Mouse (Mus musculus) erythroblast, embryonic 14.5 days (primary cell): Measurements from ENCODE around the gene Ror1. TPM values are rescaled to one million over a fixed set of nuclear protein-coding genes. Genes with fewer than 3 reads are reported as not detected.

ENCODE experiments used
- H3K27me3 ChIP-seq: 2 replicates; pipeline ENCODE4 v1.6.1; 2012; ENCODE audit warnings: inconsistent platforms; ENCODE audit not compliant: control insufficient read depth
- H3K36me3 ChIP-seq: 2 replicates; pipeline ENCODE4 v1.6.1; 2012; ENCODE audit warnings: mild to moderate bottlenecking, inconsistent platforms; ENCODE audit not compliant: control insufficient read depth
- H3K4me1 ChIP-seq: 2 replicates; pipeline ENCODE4 v1.6.1; 2012; ENCODE audit warnings: inconsistent platforms; ENCODE audit not compliant: control insufficient read depth
- H3K4me3 ChIP-seq: replicated peaks from 2 replicates; pipeline ENCODE3; 2012; ENCODE audit warnings: moderate library complexity, mild to moderate bottlenecking, inconsistent platforms
- H3K9me3 ChIP-seq: 2 replicates; pipeline ENCODE4 v1.6.1; 2012; ENCODE audit warnings: low read length, inconsistent platforms, mixed read lengths; ENCODE audit not compliant: control insufficient read depth
- GATA1 ChIP-seq: IDR thresholded peaks from 2 replicates; pipeline ENCODE4 v1.6.1; 2012; ENCODE audit warnings: low read length, inconsistent platforms, mixed read lengths
- TAL1 ChIP-seq: IDR thresholded peaks from 3 replicates; pipeline ENCODE4 v1.6.1; 2012; ENCODE audit warnings: low read length, inconsistent platforms, mixed read lengths
- polyA plus RNA-seq: library from polyadenylated mRNA; stranded (reverse); fragments of >175 nt; gene quantifications from 2 replicates; pipeline ENCODE4 v1.2.3, GENCODE M21; 2012

The Ror1 gene
- polyA plus RNA-seq, 1 experiment: not detected

DNA sequence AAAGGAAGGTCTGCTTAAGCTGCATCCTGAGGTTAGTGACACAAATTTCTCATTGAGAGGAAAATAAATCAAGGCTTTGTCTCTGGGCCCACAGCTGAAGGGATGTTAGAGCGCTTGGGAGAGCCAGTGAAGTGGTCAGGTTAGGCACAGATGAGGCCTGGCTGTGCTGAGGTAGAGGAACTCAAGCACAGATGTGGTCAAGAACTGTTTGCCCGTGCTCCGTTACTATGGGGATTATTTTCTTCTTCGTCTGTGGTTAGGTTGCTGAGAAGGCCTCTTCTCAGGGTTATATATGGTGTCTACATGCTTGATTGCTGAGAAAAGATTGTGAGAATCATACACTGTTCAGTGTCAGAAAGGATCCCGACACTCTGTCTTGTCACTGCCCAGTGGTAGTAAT, 134.7 kb downstream of the Ror1 start:
- TF ChIP-seq GATA1: no peak
- TF ChIP-seq TAL1: no peak
- H3K27me3 ChIP-seq: no peaks in the 10 kb centered on the region
- H3K36me3 ChIP-seq: no peaks in the 10 kb centered on the region
- no peaks in the 10 kb centered on the region for H3K9me3 ChIP-seq
- no peaks in the 10 kb centered on the region for H3K4me1 ChIP-seq
- H3K4me3 ChIP-seq: no peak overlapping the region

DNA sequence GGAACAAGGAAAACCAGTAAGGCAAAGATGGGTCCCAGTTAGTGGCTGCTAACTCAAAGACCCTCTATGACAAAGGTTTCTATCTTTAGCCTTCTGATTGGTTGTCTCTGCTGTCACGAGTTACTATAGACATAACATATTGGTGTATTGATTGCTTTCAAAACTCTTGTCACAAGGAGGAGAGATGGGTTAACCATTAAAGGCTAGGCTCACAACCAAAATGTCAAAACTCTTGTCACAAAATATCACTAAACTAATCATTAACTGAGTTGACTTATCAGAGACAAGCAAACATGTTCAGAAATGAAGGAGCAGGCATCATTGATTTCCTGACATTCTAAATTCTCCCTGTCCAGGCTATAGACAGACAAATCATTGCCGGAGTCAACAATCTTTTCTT, 135.4 kb downstream of the Ror1 start:
- no peak for TF ChIP-seq TAL1
- H3K4me1 ChIP-seq: no peaks in the 10 kb centered on the region
- no peaks in the 10 kb centered on the region for H3K36me3 ChIP-seq
- no peak overlapping the region for H3K4me3 ChIP-seq
- H3K27me3 ChIP-seq: no peaks in the 10 kb centered on the region
- no peaks in the 10 kb centered on the region for H3K9me3 ChIP-seq

DNA sequence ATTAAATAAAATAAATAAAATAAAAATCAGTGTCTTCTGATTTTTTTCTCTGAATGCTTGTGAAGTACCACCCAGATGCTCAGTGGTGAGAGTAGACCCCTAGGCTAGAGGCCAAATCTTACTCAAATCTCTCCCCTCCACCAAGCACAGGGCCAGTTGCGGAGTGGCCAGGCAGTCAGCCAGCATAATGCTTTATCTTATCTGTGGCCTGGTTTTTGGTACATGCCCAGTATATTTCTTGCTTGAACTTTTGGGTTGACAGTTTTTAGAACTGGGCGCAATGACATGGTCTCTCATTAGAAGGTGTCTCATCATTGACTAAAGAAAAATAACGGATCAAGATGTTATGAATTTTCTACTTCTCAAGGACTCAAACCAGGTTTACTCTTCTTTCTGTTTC, 136.3 kb downstream of the Ror1 start:
- H3K4me3 ChIP-seq: no peak overlapping the region
- no peaks in the 10 kb centered on the region for H3K36me3 ChIP-seq
- H3K4me1 ChIP-seq: no peaks in the 10 kb centered on the region
- TF ChIP-seq GATA1 (no peak), TAL1 (no peak)
- no peaks in the 10 kb centered on the region for H3K27me3 ChIP-seq
- H3K9me3 ChIP-seq: no peaks in the 10 kb centered on the region

DNA sequence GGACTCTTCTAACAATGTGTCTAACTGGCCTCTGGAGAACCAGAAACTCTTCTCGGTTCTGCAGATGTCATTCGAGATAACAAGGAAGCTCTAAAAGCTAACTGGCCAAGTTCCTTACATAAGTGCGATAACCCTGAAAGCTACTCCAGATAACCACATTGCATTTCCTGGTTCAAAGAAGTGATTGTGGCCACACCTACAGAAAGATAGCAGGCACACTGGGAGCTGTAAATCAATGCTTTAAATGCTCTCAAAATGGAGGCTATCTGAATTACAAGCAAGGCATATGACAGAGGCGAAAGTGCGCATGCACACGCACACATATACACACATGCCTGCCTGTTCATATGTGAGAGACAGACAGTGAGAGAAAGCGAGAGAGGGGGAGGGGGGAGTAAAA, 136.9 kb downstream of the Ror1 start:
- TF ChIP-seq GATA1: no peak
- no peak for TF ChIP-seq TAL1

DNA sequence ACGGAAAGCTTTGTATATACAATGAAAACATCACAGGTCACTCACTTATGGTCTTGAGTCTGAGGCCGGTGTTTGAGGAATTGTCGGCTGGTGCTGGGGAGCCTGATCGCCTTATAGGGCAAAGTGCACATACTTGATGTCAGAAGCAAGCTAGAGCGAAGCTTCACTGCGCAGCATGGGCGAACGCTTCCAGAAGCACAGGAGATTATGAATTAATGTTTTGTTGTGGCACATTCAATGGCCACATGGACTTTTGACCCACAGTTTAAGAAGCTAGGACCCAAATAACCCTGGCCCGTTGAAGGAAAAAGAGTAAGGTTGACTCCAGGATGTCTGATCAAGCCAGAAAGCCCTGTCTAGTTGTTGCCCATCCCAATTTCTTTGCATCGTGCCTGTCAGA, 138.2 kb downstream of the Ror1 start:
- Histone ChIP-seq H3K27me3 (no peaks in the 10 kb centered on the region), H3K36me3 (no peaks in the 10 kb centered on the region), H3K4me3 (no peak overlapping the region), H3K4me1 (no peaks in the 10 kb centered on the region), H3K9me3 (no peaks in the 10 kb centered on the region)
- TF ChIP-seq GATA1 (no peak), TAL1 (no peak)

More for the DNA sequence above, 136.9 kb downstream of the Ror1 start:
- no peaks in the 10 kb centered on the region for H3K36me3 ChIP-seq
- no peaks in the 10 kb centered on the region for H3K27me3 ChIP-seq
- H3K4me3 ChIP-seq: no peak overlapping the region
- H3K4me1 ChIP-seq: no peaks in the 10 kb centered on the region
- H3K9me3 ChIP-seq: no peaks in the 10 kb centered on the region

DNA sequence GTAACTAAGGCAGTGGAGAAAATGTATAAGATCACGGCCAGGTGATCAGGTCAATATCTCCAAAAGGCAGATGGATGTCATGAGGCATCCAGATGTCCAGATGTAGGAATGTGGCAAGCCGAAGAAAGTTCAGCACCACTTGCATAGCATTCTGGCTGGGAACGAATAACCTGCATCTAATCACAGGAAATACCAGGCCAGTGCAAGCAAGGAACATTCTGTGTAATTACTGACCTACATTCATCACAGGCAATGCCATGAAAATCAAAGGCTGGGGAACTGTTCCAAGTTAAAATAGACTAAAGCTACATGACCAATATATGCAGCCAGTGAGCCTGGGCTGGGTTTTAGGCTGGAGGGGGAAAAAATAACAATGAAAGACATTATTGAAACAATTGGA, 140.7 kb downstream of the Ror1 start:
- Histone ChIP-seq H3K36me3 (no peaks in the 10 kb centered on the region), H3K27me3 (no peaks in the 10 kb centered on the region), H3K4me3 (no peak overlapping the region), H3K4me1 (no peaks in the 10 kb centered on the region), H3K9me3 (no peaks in the 10 kb centered on the region)
- TF ChIP-seq TAL1 (no peak), GATA1 (no peak)

DNA sequence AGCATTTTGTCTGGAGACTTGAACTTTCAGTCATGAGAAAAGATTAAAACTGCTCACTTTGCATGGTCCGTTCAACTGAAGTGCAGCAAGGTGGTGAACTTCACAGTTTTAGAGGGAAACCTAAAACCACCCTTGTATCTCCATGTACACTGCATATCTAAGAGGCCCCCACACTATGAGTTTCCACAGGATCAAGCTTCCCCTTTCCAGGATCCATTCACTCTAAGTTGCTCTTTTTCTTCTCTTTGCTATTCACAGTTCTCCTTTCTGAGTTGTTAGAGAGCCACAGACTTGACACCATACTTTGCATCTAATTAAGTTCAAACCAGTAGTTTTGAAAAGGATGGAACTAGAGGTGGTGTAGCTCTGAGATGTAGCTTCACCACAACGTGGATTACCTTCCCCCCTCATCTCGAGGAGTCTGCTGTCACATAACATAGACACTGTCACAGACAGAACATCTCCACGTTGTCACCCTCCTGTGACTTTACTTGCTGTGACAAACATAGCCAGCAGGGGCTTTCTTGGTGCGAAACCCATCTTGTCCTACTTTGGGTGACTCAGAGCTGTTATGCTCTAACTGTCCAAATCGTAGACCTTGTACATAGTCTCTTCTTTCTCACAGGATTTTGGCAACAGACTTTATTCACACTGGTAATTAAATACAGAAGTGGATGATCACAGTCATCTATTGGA, 146.6 kb downstream of the Ror1 start:
- H3K4me3 ChIP-seq: no peak overlapping the region
- no peaks in the 10 kb centered on the region for H3K4me1 ChIP-seq
- H3K9me3 ChIP-seq: no peaks in the 10 kb centered on the region
- H3K27me3 ChIP-seq: no peaks in the 10 kb centered on the region
- no peaks in the 10 kb centered on the region for H3K36me3 ChIP-seq
- TF ChIP-seq GATA1 (no peak), TAL1 (no peak)

DNA sequence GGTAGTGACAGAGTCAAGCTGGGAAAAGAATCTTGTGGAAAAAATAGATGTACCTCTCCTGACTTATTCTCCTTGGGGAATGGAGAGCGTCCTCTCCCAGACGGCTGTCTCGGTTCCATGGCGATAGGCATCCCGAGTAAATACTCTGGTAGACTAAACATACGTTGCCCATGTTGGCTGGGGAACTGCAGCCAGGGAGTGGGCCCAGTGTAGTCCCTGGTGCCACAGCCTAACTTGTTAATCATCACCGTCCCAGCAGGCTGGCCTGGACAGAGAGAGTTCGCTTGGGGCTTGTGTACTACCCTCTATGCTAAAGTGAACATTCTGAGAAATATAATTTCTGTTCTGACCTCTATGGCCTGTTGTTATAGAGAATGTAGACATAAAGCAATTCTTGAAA, 148.7 kb downstream of the Ror1 start:
- Histone ChIP-seq H3K9me3 (no peaks in the 10 kb centered on the region), H3K36me3 (no peaks in the 10 kb centered on the region), H3K27me3 (no peaks in the 10 kb centered on the region), H3K4me1 (no peaks in the 10 kb centered on the region), H3K4me3 (no peak overlapping the region)
- no peak for TF ChIP-seq TAL1
- TF ChIP-seq GATA1: no peak

DNA sequence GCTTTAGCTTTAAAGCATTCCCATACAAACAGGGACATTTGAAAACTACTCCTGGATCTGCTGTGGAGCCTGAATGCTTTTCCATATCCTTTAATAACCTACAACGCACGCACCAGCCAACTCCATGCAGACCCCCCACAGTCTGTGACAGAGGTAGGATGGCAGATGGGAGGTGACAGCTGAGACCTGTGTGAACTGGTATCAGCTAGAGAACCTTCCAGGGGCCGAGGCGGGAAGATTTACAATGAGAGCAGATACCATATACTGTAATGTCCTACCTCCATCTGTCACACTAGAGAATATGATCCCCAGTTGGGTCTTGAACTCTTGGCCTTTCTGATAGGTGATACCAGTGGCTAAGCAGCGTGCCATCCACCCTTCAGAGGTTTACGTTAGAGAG, 149.1 kb downstream of the Ror1 start:
- no peaks in the 10 kb centered on the region for H3K4me1 ChIP-seq
- no peaks in the 10 kb centered on the region for H3K27me3 ChIP-seq
- H3K4me3 ChIP-seq: no peak overlapping the region
- no peaks in the 10 kb centered on the region for H3K9me3 ChIP-seq
- TF ChIP-seq TAL1: no peak
- TF ChIP-seq GATA1: no peak
- no peaks in the 10 kb centered on the region for H3K36me3 ChIP-seq

DNA sequence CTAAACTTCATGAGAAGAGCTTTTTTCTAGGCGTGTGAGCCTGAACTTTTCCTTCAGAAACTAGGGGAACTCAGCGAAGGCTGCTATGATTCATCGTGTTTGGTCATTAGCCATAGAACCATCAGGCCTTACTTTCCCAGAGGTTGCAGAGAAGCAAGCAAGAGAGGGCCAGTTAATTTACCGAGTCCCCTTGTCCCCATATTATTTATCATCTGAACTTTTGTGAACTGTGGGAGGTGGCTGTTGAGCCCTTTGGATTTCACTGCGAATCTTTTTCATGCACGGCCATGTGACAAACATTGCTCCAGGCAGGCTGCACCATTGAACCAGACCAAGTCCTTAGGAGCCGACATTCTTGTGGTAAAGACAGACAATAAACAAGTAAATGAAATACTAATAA, 152.2 kb downstream of the Ror1 start:
- no peaks in the 10 kb centered on the region for H3K4me1 ChIP-seq
- TF ChIP-seq TAL1 (no peak), GATA1 (no peak)
- H3K27me3 ChIP-seq: no peaks in the 10 kb centered on the region
- H3K9me3 ChIP-seq: no peaks in the 10 kb centered on the region
- H3K4me3 ChIP-seq: no peak overlapping the region
- no peaks in the 10 kb centered on the region for H3K36me3 ChIP-seq
